Mouse (Mus musculus) liver, embryonic 12.5 days (tissue): ENCODE measurements around the gene Adh5. TPM values are rescaled to one million over a fixed set of nuclear protein-coding genes. Genes with fewer than 3 reads are reported as not detected.

Experiments
- ATAC-seq: fragments of 200-750 bp; cut with Nextera tagmentation; 2 replicates; pipeline ENCODE4 v1.8.0; 2017; ENCODE audit warnings: moderate number of reproducible peaks, mild to moderate bottlenecking, moderate library complexity
- H3K27ac ChIP-seq: fragments of 300-500 bp; sonication (generic); 2 replicates; pipeline ENCODE4 v1.5.1; 2016; ENCODE audit warnings: mild to moderate bottlenecking
- H3K27me3 ChIP-seq: fragments of 300-500 bp; sonication (generic); replicated peaks from 2 replicates; pipeline ENCODE4 v1.6.1; 2016; ENCODE audit warnings: mild to moderate bottlenecking, moderate library complexity
- H3K36me3 ChIP-seq: fragments of 300-500 bp; sonication (generic); 2 replicates; pipeline ENCODE4 v1.6.1; 2016; ENCODE audit warnings: mild to moderate bottlenecking, moderate library complexity
- H3K4me1 ChIP-seq: fragments of 300-500 bp; sonication (generic); 2 replicates; pipeline ENCODE4 v1.6.1; 2016
- H3K4me2 ChIP-seq: fragments of 300-500 bp; sonication (generic); 2 replicates; pipeline ENCODE4 v1.6.1; 2016; ENCODE audit warnings: mild to moderate bottlenecking, moderate library complexity
- H3K4me3 ChIP-seq: fragments of 300-500 bp; sonication (generic); 2 replicates; pipeline ENCODE4 v1.5.1; 2016; ENCODE audit warnings: mild to moderate bottlenecking, moderate library complexity
- H3K9ac ChIP-seq: fragments of 300-500 bp; sonication (generic); 2 replicates; pipeline ENCODE4 v1.6.1; 2016; ENCODE audit warnings: mild to moderate bottlenecking, moderate library complexity
- H3K9me3 ChIP-seq: fragments of 300-500 bp; sonication (generic); replicated peaks from 2 replicates; pipeline ENCODE4 v1.6.1; 2016; ENCODE audit warnings: mild to moderate bottlenecking, moderate library complexity
- WGBS: fragments of 180-500 bp; shearing (Covaris S2); methylation state at CpG from one replicate; pipeline ENCODE4 v1.1.7; 2016; ENCODE audit not compliant: insufficient replicate concordance; 5-methylcytosine and 5-hydroxymethylcytosine counted together
- polyA plus RNA-seq: library from polyadenylated mRNA; unstranded; fragments of >200 nt; fragmentation: Nextera tagmentation; extraction: Ambion mirVana; gene quantifications from 2 replicates; pipeline ENCODE4 v1.2.1, GENCODE M21; 2016

Adh5 gene
- polyA plus RNA-seq, 1 experiment from 2014 or later = 98.9 TPM

- Histone ChIP-seq H3K9ac (no peak overlapping the region), H3K4me3 (no peak overlapping the region), H3K9me3 (no peaks in the 10 kb centered on the region), H3K4me2 (no peak overlapping the region), H3K36me3 (no peaks in the 10 kb centered on the region), H3K4me1 (no peaks in the 10 kb centered on the region), H3K27me3 (no peaks in the 10 kb centered on the region), H3K27ac (no peak overlapping the region)
- no peak for ATAC-seq
- WGBS = 68% methylated on average over 6 of the region's 6 CpGs
Measured at GRCm38 (mm10) chr3:138430360-138430976, 12.4 kb upstream of the Adh5 start.

- no peak for ATAC-seq
- 50% methylated on average over 2 of the region's 2 CpGs for WGBS
- H3K4me1 ChIP-seq = no peaks in the 10 kb centered on the region
Measured at GRCm38 (mm10) chr3:138431835-138432234, 11.1 kb upstream of the Adh5 start.

GRCm38 (mm10) chr3:138438716-138439115 is 4.2 kb upstream of the Adh5 start:
- Histone ChIP-seq H3K36me3 (no peaks in the 10 kb centered on the region), H3K4me2 (no peak overlapping the region), H3K4me3 (no peak overlapping the region), H3K9me3 (0 out of 2 replicates have a peak, but pooled peaks cover 3% of the 10 kb centered on the region), H3K27me3 (no peaks in the 10 kb centered on the region), H3K4me1 (peaks cover 9% of the 10 kb centered on the region), H3K27ac (no peak overlapping the region), H3K9ac (no peak overlapping the region)
- ATAC-seq = no peak
- WGBS = 70% methylated on average over 3 of the region's 3 CpGs

More at GRCm38 (mm10) chr3:138431835-138432234, 11.1 kb upstream of the Adh5 start:
- Histone ChIP-seq H3K9me3 (0 out of 2 replicates have a peak, but pooled peaks cover 3% of the 10 kb centered on the region), H3K4me3 (no peak overlapping the region), H3K36me3 (no peaks in the 10 kb centered on the region), H3K4me2 (no peak overlapping the region), H3K27me3 (no peaks in the 10 kb centered on the region), H3K27ac (no peak overlapping the region), H3K9ac (no peak overlapping the region)

- peaks cover 24% of the 10 kb centered on the region for H3K36me3 ChIP-seq
- peak overlapping the region; percentile 88 for H3K4me3 ChIP-seq
- H3K4me2 ChIP-seq = peak overlapping the region; percentile 95
- peak overlapping the region; percentile 86 for H3K9ac ChIP-seq
- 4% methylated on average over 9 of the region's 9 CpGs for WGBS
- H3K27me3 ChIP-seq = no peaks in the 10 kb centered on the region
- H3K9me3 ChIP-seq = no peaks in the 10 kb centered on the region
- peak overlapping the region; percentile 68 for H3K27ac ChIP-seq
- peaks cover 15% of the 10 kb centered on the region for H3K4me1 ChIP-seq
- ATAC-seq = no peak
Measured at GRCm38 (mm10) chr3:138442203-138442602, 690 bp upstream of the Adh5 start.

GRCm38 (mm10) chr3:138443465-138443771 is 525 bp downstream of the Adh5 start:
- H3K36me3 ChIP-seq = peaks cover 34% of the 10 kb centered on the region
- H3K9me3 ChIP-seq = no peaks in the 10 kb centered on the region
- no peaks in the 10 kb centered on the region for H3K27me3 ChIP-seq
- WGBS = 3% methylated on average over 9 of the region's 9 CpGs
- no peak for ATAC-seq
- peak overlapping the region; percentile 86 for H3K9ac ChIP-seq
- peaks cover 15% of the 10 kb centered on the region for H3K4me1 ChIP-seq
- H3K4me2 ChIP-seq = peak overlapping the region; percentile 95
- H3K4me3 ChIP-seq = peak overlapping the region; percentile 88
- H3K27ac ChIP-seq = peak overlapping the region; percentile 74; the same call in 1 of the 2 replicates

GRCm38 (mm10) chr3:138448077-138448860 is 5.4 kb downstream of the Adh5 start:
- Histone ChIP-seq H3K9ac (no peak overlapping the region), H3K27me3 (no peaks in the 10 kb centered on the region), H3K27ac (no peak overlapping the region), H3K9me3 (no peaks in the 10 kb centered on the region), H3K36me3 (peaks cover 79% of the 10 kb centered on the region), H3K4me2 (no peak overlapping the region), H3K4me3 (no peak overlapping the region), H3K4me1 (peaks cover 7% of the 10 kb centered on the region)
- ATAC-seq = no peak
- WGBS = 71% methylated on average over 12 of the region's 12 CpGs

- H3K9ac ChIP-seq = no peak overlapping the region
- no peak overlapping the region for H3K4me3 ChIP-seq
- no peaks in the 10 kb centered on the region for H3K4me1 ChIP-seq
- H3K27ac ChIP-seq = no peak overlapping the region
- no peak overlapping the region for H3K4me2 ChIP-seq
- peak; percentile 52; the same call in 1 of the 2 replicates for ATAC-seq
- no peaks in the 10 kb centered on the region for H3K27me3 ChIP-seq
- 77% methylated on average over 10 of the region's 10 CpGs for WGBS
- H3K9me3 ChIP-seq = no peaks in the 10 kb centered on the region
- peaks cover 94% of the 10 kb centered on the region for H3K36me3 ChIP-seq
Measured at GRCm38 (mm10) chr3:138452169-138452568, 9.3 kb downstream of the Adh5 start.

- H3K27ac ChIP-seq = no peak overlapping the region
- H3K4me3 ChIP-seq = no peak overlapping the region
- peaks cover 97% of the 10 kb centered on the region for H3K36me3 ChIP-seq
- H3K9me3 ChIP-seq = no peaks in the 10 kb centered on the region
- no peak for ATAC-seq
- H3K4me2 ChIP-seq = no peak overlapping the region
- no peaks in the 10 kb centered on the region for H3K27me3 ChIP-seq
- 94% methylated on average over 1 of the region's 1 CpGs for WGBS
- no peaks in the 10 kb centered on the region for H3K4me1 ChIP-seq
- no peak overlapping the region for H3K9ac ChIP-seq
Measured at GRCm38 (mm10) chr3:138454234-138454633, 11.3 kb downstream of the Adh5 start.

- H3K27me3 ChIP-seq = no peaks in the 10 kb centered on the region
- H3K9ac ChIP-seq = no peak overlapping the region
- no peak for ATAC-seq
- H3K36me3 ChIP-seq = peaks cover 97% of the 10 kb centered on the region
- H3K9me3 ChIP-seq = no peaks in the 10 kb centered on the region
- no peak overlapping the region for H3K4me3 ChIP-seq
- 87% methylated on average over 13 of the region's 13 CpGs for WGBS
- H3K4me1 ChIP-seq = no peaks in the 10 kb centered on the region
- no peak overlapping the region for H3K4me2 ChIP-seq
- no peak overlapping the region for H3K27ac ChIP-seq
Measured at GRCm38 (mm10) chr3:138454711-138455435, 12.0 kb downstream of the Adh5 start.

GRCm38 (mm10) chr3:138458441-138458840 is 15.5 kb downstream of the Adh5 start:
- Histone ChIP-seq H3K9ac (no peak overlapping the region), H3K36me3 (peaks cover 98% of the 10 kb centered on the region), H3K9me3 (no peaks in the 10 kb centered on the region), H3K27me3 (no peaks in the 10 kb centered on the region), H3K4me2 (no peak overlapping the region), H3K4me3 (no peak overlapping the region), H3K4me1 (no peaks in the 10 kb centered on the region), H3K27ac (no peak overlapping the region)
- no peak for ATAC-seq
- WGBS = 86% methylated on average over 3 of the region's 3 CpGs

- H3K27ac ChIP-seq = no peak overlapping the region
Measured at GRCm38 (mm10) chr3:138460260-138460659, 17.4 kb downstream of the Adh5 start.

GRCm38 (mm10) chr3:138461832-138462231 is 18.9 kb downstream of the Adh5 start:
- Histone ChIP-seq H3K4me1 (no peaks in the 10 kb centered on the region; the same call in 1 of the 2 replicates), H3K36me3 (peaks cover 98% of the 10 kb centered on the region), H3K4me3 (no peak overlapping the region), H3K27ac (no peak overlapping the region), H3K4me2 (no peak overlapping the region), H3K9ac (no peak overlapping the region), H3K9me3 (no peaks in the 10 kb centered on the region), H3K27me3 (no peaks in the 10 kb centered on the region)
- no peak for ATAC-seq
- 80% methylated on average over 3 of the region's 3 CpGs for WGBS

More at GRCm38 (mm10) chr3:138460260-138460659, 17.4 kb downstream of the Adh5 start:
- no peak overlapping the region for H3K4me3 ChIP-seq
- no peak for ATAC-seq
- no peaks in the 10 kb centered on the region for H3K27me3 ChIP-seq
- H3K9me3 ChIP-seq = no peaks in the 10 kb centered on the region
- no peak overlapping the region for H3K9ac ChIP-seq
- 85% methylated on average over 13 of the region's 13 CpGs for WGBS
- H3K4me1 ChIP-seq = no peaks in the 10 kb centered on the region; the same call in 1 of the 2 replicates
- H3K36me3 ChIP-seq = peaks cover 98% of the 10 kb centered on the region
- no peak overlapping the region for H3K4me2 ChIP-seq
